Mouse (Mus musculus): ENCODE data around the gene Smok3a.

- no peak for TF ChIP-seq CTCF (IDR thresholded peaks at IDR 0.05; ENCODE audit: low read depth, low read length)
- no peak for TF ChIP-seq GATA1 (IDR thresholded peaks at IDR 0.05; ENCODE audit: borderline replicate concordance, low read length)
- no peak for TF ChIP-seq TAL1 (conservative IDR thresholded peaks at IDR 0.05; ENCODE audit: low read depth, low read length)
- TF ChIP-seq POLR2AphosphoS5 (IDR thresholded peaks at IDR 0.05; ENCODE audit: insufficient replicate concordance, low read depth, low read length): no peak
These were observed 42.0 kb upstream of the Smok3a start for GRCm38 (mm10) chr5:137979081-137979480.
